Mouse (Mus musculus) neural tube, embryonic 14.5 days (tissue): ENCODE data around the gene Tysnd1. TPM values are rescaled to one million over a fixed set of nuclear protein-coding genes. Genes with fewer than 3 reads are reported as not detected.

ENCODE experiments used
- ATAC-seq: fragments of 200-750 bp; cut with Nextera tagmentation; 2 replicates; pipeline ENCODE4 v1.8.0; 2017; ENCODE audit warnings: low read depth, mild to moderate bottlenecking, moderate TSS enrichment, moderate library complexity
- H3K27ac ChIP-seq: fragments of 300-500 bp; sonication (generic); 2 replicates; pipeline ENCODE4 v1.5.1; 2014; ENCODE audit warnings: low read depth, mild to moderate bottlenecking, control low read depth, low read length, moderate library complexity, mixed read lengths
- H3K27me3 ChIP-seq: fragments of 300-500 bp; sonication (generic); 2 replicates; pipeline ENCODE4 v1.6.1; 2014; ENCODE audit warnings: low read length; ENCODE audit not compliant: control insufficient read depth, insufficient read depth
- H3K36me3 ChIP-seq: fragments of 300-500 bp; sonication (generic); 2 replicates; pipeline ENCODE4 v1.6.1; 2014; ENCODE audit warnings: low read length, mixed read lengths; ENCODE audit not compliant: control insufficient read depth, insufficient read depth
- H3K4me1 ChIP-seq: fragments of 300-500 bp; sonication (generic); 2 replicates; pipeline ENCODE4 v1.6.1; 2014; ENCODE audit warnings: low read length; ENCODE audit not compliant: control insufficient read depth, insufficient read depth
- H3K4me2 ChIP-seq: fragments of 300-500 bp; sonication (generic); 2 replicates; pipeline ENCODE4 v1.6.1; 2014; ENCODE audit warnings: mild to moderate bottlenecking, low read depth, low read length, control low read depth
- H3K4me3 ChIP-seq: fragments of 300-500 bp; sonication (generic); 2 replicates; pipeline ENCODE4 v1.5.1; 2014; ENCODE audit warnings: low read depth, low read length, control low read depth, mixed read lengths
- H3K9ac ChIP-seq: fragments of 300-500 bp; sonication (generic); replicated peaks from 2 replicates; pipeline ENCODE4 v1.6.1; 2014; ENCODE audit warnings: low read depth, mild to moderate bottlenecking, control low read depth, low read length, mixed read lengths
- H3K9me3 ChIP-seq: fragments of 300-500 bp; sonication (generic); 2 replicates; pipeline ENCODE4 v1.6.1; 2016; ENCODE audit warnings: low read length; ENCODE audit not compliant: control insufficient read depth
- WGBS: fragments of 180-500 bp; shearing (Covaris S2); extraction: QIAGEN DNeasy Blood & Tissue Kit; methylation state at CpG from one replicate; pipeline ENCODE4 v1.1.7; 2014; 5-methylcytosine and 5-hydroxymethylcytosine counted together
- polyA plus RNA-seq: library from polyadenylated mRNA; unstranded; fragments of >200 nt; fragmentation: Nextera tagmentation; extraction: Ambion mirVana; gene quantifications from 2 replicates; pipeline ENCODE4 v1.2.1, GENCODE M21; 2014

The Tysnd1 gene
- polyA plus RNA-seq, 1 experiment from 2014 or later, result 26.7 TPM

GRCm38 (mm10) chr10:61656928-61657882 is 38.1 kb upstream of the Tysnd1 start:
- Histone ChIP-seq H3K4me2 (no peak overlapping the region), H3K27me3 (no peaks in the 10 kb centered on the region), H3K4me3 (no peak overlapping the region), H3K4me1 (no peaks in the 10 kb centered on the region), H3K27ac (no peak overlapping the region), H3K9me3 (no peaks in the 10 kb centered on the region), H3K9ac (no peak overlapping the region), H3K36me3 (no peaks in the 10 kb centered on the region; the same call in none of the 2 replicates)
- ATAC-seq, result no peak
- 92% methylated on average over 18 of the region's 18 CpGs for WGBS

GRCm38 (mm10) chr10:61657985-61658384 is 37.3 kb upstream of the Tysnd1 start:
- no peak for ATAC-seq

GRCm38 (mm10) chr10:61661887-61662286 is 33.4 kb upstream of the Tysnd1 start:
- ATAC-seq, result no peak
- 68% methylated on average over 8 of the region's 8 CpGs for WGBS
- Histone ChIP-seq H3K9ac (no peak overlapping the region), H3K4me1 (peaks cover 7% of the 10 kb centered on the region; the same call in 1 of the 2 replicates), H3K4me3 (no peak overlapping the region), H3K4me2 (no peak overlapping the region), H3K27ac (0 out of 2 replicates have a peak overlapping the region, but pooled peaks have one; percentile 36), H3K9me3 (no peaks in the 10 kb centered on the region), H3K27me3 (no peaks in the 10 kb centered on the region), H3K36me3 (peaks cover 14% of the 10 kb centered on the region)

More at GRCm38 (mm10) chr10:61657985-61658384, 37.3 kb upstream of the Tysnd1 start:
- Histone ChIP-seq H3K9me3 (no peaks in the 10 kb centered on the region), H3K36me3 (no peaks in the 10 kb centered on the region; the same call in none of the 2 replicates), H3K27me3 (no peaks in the 10 kb centered on the region), H3K4me3 (no peak overlapping the region), H3K4me1 (peaks cover 6% of the 10 kb centered on the region; the same call in 1 of the 2 replicates), H3K27ac (no peak overlapping the region), H3K4me2 (no peak overlapping the region), H3K9ac (no peak overlapping the region)
- 29% methylated on average over 4 of the region's 4 CpGs for WGBS

GRCm38 (mm10) chr10:61662391-61662988 is 32.8 kb upstream of the Tysnd1 start:
- ATAC-seq, result peak; percentile 70; the same call in 1 of the 2 replicates
- no peak overlapping the region for H3K4me3 ChIP-seq
- peaks cover 7% of the 10 kb centered on the region; the same call in 1 of the 2 replicates for H3K4me1 ChIP-seq
- peaks cover 14% of the 10 kb centered on the region for H3K36me3 ChIP-seq
- peak overlapping the region; percentile 64 for H3K27ac ChIP-seq
- no peaks in the 10 kb centered on the region for H3K9me3 ChIP-seq
- WGBS, result 18% methylated on average over 10 of the region's 10 CpGs
- H3K4me2 ChIP-seq, result no peak overlapping the region
- no peaks in the 10 kb centered on the region for H3K27me3 ChIP-seq
- no peak overlapping the region for H3K9ac ChIP-seq

- Histone ChIP-seq H3K4me1 (peaks cover 7% of the 10 kb centered on the region; the same call in 1 of the 2 replicates), H3K36me3 (peaks cover 21% of the 10 kb centered on the region), H3K4me3 (no peak overlapping the region), H3K27ac (no peak overlapping the region), H3K9me3 (no peaks in the 10 kb centered on the region), H3K9ac (no peak overlapping the region), H3K4me2 (no peak overlapping the region), H3K27me3 (no peaks in the 10 kb centered on the region)
- 96% methylated on average over 10 of the region's 10 CpGs for WGBS
- no peak for ATAC-seq
These were observed 30.2 kb upstream of the Tysnd1 start for GRCm38 (mm10) chr10:61665111-61665510.

- H3K27me3 ChIP-seq, result no peaks in the 10 kb centered on the region
- H3K9ac ChIP-seq, result no peak overlapping the region
- H3K4me2 ChIP-seq, result no peak overlapping the region
- WGBS, result 84% methylated on average over 3 of the region's 3 CpGs
- H3K4me3 ChIP-seq, result no peak overlapping the region
- peaks cover 7% of the 10 kb centered on the region; the same call in 1 of the 2 replicates for H3K4me1 ChIP-seq
- no peak for ATAC-seq
- H3K9me3 ChIP-seq, result no peaks in the 10 kb centered on the region
- H3K27ac ChIP-seq, result no peak overlapping the region
- H3K36me3 ChIP-seq, result peaks cover 26% of the 10 kb centered on the region
These were observed 29.7 kb upstream of the Tysnd1 start for GRCm38 (mm10) chr10:61665651-61666050.

GRCm38 (mm10) chr10:61669289-61669688 is 26.0 kb upstream of the Tysnd1 start:
- Histone ChIP-seq H3K27me3 (no peaks in the 10 kb centered on the region), H3K4me2 (no peak overlapping the region), H3K36me3 (peaks cover 39% of the 10 kb centered on the region), H3K4me3 (no peak overlapping the region), H3K4me1 (no peaks in the 10 kb centered on the region), H3K9me3 (no peaks in the 10 kb centered on the region), H3K27ac (no peak overlapping the region), H3K9ac (no peak overlapping the region)
- 39% methylated on average over 7 of the region's 7 CpGs for WGBS
- ATAC-seq, result peak; percentile 46

- no peaks in the 10 kb centered on the region for H3K9me3 ChIP-seq
- no peak overlapping the region for H3K9ac ChIP-seq
- peaks cover 45% of the 10 kb centered on the region for H3K36me3 ChIP-seq
- no peak for ATAC-seq
- no peak overlapping the region for H3K4me2 ChIP-seq
- H3K27ac ChIP-seq, result no peak overlapping the region
- H3K4me1 ChIP-seq, result no peaks in the 10 kb centered on the region
- no peaks in the 10 kb centered on the region for H3K27me3 ChIP-seq
- no peak overlapping the region for H3K4me3 ChIP-seq
These were observed 25.4 kb upstream of the Tysnd1 start for GRCm38 (mm10) chr10:61669896-61670295.

GRCm38 (mm10) chr10:61670758-61671157 is 24.6 kb upstream of the Tysnd1 start:
- Histone ChIP-seq H3K4me3 (no peak overlapping the region), H3K4me1 (no peaks in the 10 kb centered on the region), H3K27me3 (no peaks in the 10 kb centered on the region), H3K27ac (no peak overlapping the region), H3K36me3 (peaks cover 41% of the 10 kb centered on the region), H3K9me3 (no peaks in the 10 kb centered on the region), H3K9ac (no peak overlapping the region), H3K4me2 (no peak overlapping the region)
- WGBS, result 97% methylated on average over 3 of the region's 3 CpGs
- no peak for ATAC-seq
